Mouse (Mus musculus) cerebellum, adult 2 months (tissue): ENCODE measurements around the gene Mcemp1.

Experiments used
- CTCF ChIP-seq: fragments of 200-500 bp; IDR thresholded peaks from 2 replicates; pipeline ENCODE4 v1.5.1; 2011; ENCODE audit warnings: low read depth, mild to moderate bottlenecking, control low read depth, low read length, moderate library complexity, borderline replicate concordance; ENCODE audit not compliant: insufficient read depth
- POLR2A ChIP-seq: fragments of 200-500 bp; IDR thresholded peaks from 2 replicates; pipeline ENCODE4 v1.6.1; 2011; ENCODE audit warnings: low read length, control low read depth, borderline replicate concordance; ENCODE audit not compliant: insufficient read depth

DNA sequence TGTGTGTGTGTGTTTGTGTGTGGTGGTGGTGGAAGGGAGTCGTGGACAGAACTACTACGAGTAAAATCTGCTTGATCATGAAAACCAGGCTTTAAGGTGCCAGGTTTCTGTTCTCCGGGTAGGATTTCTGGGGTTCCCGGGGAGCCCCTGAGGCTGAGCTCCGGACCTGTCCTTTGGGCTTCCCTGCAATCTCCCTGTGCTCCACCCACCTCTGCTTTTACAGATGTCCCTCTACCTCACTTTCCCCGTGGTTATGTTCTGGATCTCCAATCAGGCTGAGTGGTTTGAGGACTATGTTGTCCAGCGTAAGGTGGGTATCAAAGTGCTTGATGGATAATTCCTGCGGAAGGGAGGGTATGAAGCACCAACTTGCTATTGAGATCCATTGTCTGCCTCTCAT is 43.4 kb upstream of the Mcemp1 start:
- no peak for TF ChIP-seq CTCF
- TF ChIP-seq POLR2A: no peak
